8 mouse cellular contexts compared by ENCODE assay signal in the genomic region with DNA sequence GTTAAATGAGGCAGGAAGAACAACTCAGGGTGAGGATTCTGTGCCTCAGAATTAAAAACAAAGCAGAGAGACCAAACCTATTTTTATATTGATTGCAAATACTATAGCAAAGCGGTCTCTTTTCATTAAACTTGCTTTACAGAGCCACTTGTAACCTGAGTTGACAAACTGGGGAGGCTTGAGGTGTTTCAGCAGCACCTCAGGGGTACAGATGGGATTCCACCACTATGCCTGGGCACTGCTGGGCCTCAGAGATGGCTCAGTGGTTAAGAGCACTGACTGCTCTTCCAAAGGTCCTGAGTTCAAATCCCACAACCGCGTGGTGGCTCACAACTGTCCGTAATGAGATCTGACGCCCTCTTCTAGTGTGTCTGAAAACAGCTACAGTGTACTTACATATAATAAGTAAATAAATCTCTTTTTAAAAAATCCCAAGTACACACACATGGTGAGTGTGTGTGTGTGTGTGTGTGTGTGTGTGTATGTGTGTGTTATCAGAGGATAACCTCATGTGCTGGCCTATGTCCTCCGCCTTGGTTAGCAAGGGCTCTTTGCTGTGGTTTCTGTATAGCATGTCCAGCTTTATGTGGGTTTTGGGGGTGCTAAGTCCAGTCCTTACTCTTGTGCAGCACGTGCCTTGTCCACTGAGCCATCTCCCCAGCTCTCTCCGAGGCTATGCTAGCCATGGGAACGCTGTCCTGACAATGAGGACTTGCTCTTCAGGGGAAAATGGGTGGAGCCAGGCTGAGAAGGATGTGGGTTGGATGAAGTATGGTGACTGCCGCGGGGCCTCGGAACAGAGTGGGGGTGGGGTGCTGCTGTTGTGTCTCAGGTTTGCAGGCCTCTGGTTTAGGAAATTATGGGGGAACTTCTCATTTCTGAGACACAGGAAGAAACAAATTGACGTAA. TPM values are rescaled to one million over a fixed set of nuclear protein-coding genes. Genes with fewer than 3 reads are reported as not detected.
A peak's percentile ranks its signal among the peaks of the same experiment; 100 is the strongest.
DNase-seq lines count a peak whose midpoint lies in the region; ATAC-seq and TF ChIP-seq lines count a peak whose summit lies in the region.

No protein-coding gene starts in this region.

- H3K79me2 ChIP-seq in liver, adult 2 months (ENCODE audit: control insufficient read depth, insufficient read depth, low read length): no peaks in the 10 kb centered on the region

- no peak overlapping the region; the same call in 1 of the 2 replicates for H3K4me2 ChIP-seq in hindbrain, embryonic 11.5 days (replicated peaks; ENCODE audit: low read depth, low read length)
- H3K4me2 ChIP-seq in midbrain, embryonic 16.5 days (ENCODE audit: low read length): no peak overlapping the region

- ATAC-seq in erythroid progenitor cell, adult 5-6 weeks (replicated peaks; ENCODE audit: low FRiP score, poor library complexity, severe bottlenecking): peak; percentile 54; the same call in 1 of the 2 replicates
- ATAC-seq in hindbrain, embryonic 11.5 days (ENCODE audit: low FRiP score): peak; percentile 91
- ATAC-seq in midbrain, embryonic 16.5 days: peak; percentile 72

- no peaks in the 10 kb centered on the region for H3K9me3 ChIP-seq in hindbrain, embryonic 11.5 days (ENCODE audit: control insufficient read depth, low read length)
- H3K9me3 ChIP-seq in midbrain, embryonic 16.5 days (replicated peaks; ENCODE audit: control insufficient read depth, low read length, poor library complexity, severe bottlenecking): no peaks in the 10 kb centered on the region

- H3K4me1 ChIP-seq in hindbrain, embryonic 11.5 days (replicated peaks; ENCODE audit: control insufficient read depth, insufficient read depth, low read length): peaks cover 16% of the 10 kb centered on the region
- peaks cover 4% of the 10 kb centered on the region; the same call in 1 of the 2 replicates for H3K4me1 ChIP-seq in liver, adult 2 months (ENCODE audit: control insufficient read depth, insufficient read depth, low read length)
- H3K4me1 ChIP-seq in midbrain, embryonic 16.5 days (ENCODE audit: control insufficient read depth, insufficient read depth, low read length): peaks cover 19% of the 10 kb centered on the region

- no peak for TF ChIP-seq POLR2A in liver, adult 2 months (IDR thresholded peaks at IDR 0.05; ENCODE audit: extremely low read depth, insufficient read depth, low read length)

- H3K36me3 ChIP-seq in hindbrain, embryonic 11.5 days (ENCODE audit: control insufficient read depth, insufficient read depth, low read length): no peaks in the 10 kb centered on the region
- H3K36me3 ChIP-seq in liver, adult 2 months (ENCODE audit: control insufficient read depth, insufficient read depth, low read length): no peaks in the 10 kb centered on the region
- H3K36me3 ChIP-seq in midbrain, embryonic 16.5 days (ENCODE audit: control insufficient read depth, insufficient read depth, low read length): no peaks in the 10 kb centered on the region

- H3K4me3 ChIP-seq in hindbrain, embryonic 11.5 days (ENCODE audit: low read depth, low read length): no peak overlapping the region
- H3K4me3 ChIP-seq in liver, adult 2 months (ENCODE audit: insufficient read depth, low read depth, low read length): no peak overlapping the region
- no peak overlapping the region for H3K4me3 ChIP-seq in midbrain, embryonic 16.5 days (ENCODE audit: low read depth, low read length)

- TF ChIP-seq CTCF in liver, adult 2 months (IDR thresholded peaks at IDR 0.05; ENCODE audit: low read depth, low read length): no peak

- 25% methylated on average over 13 of the region's 13 CpGs for WGBS in hindbrain, embryonic 11.5 days
- 49% methylated on average over 13 of the region's 13 CpGs for WGBS in liver, adult 2 months
- WGBS in midbrain, embryonic 16.5 days: 28% methylated on average over 13 of the region's 13 CpGs

- H3K9ac ChIP-seq in hindbrain, embryonic 11.5 days (ENCODE audit: low read depth, low read length): no peak overlapping the region
- H3K9ac ChIP-seq in liver, adult 2 months (ENCODE audit: low read depth, low read length): no peak overlapping the region
- peak overlapping the region; percentile 36; the same call in 1 of the 2 replicates for H3K9ac ChIP-seq in midbrain, embryonic 16.5 days (ENCODE audit: low read depth, low read length)

- H3K27ac ChIP-seq in hindbrain, embryonic 11.5 days (ENCODE audit: low read depth, low read length): peak overlapping the region; percentile 54; the same call in 1 of the 2 replicates
- peak overlapping the region; percentile 61 for H3K27ac ChIP-seq in liver, adult 2 months (replicated peaks; ENCODE audit: insufficient read depth, low read depth, low read length)
- no peak overlapping the region for H3K27ac ChIP-seq in midbrain, embryonic 16.5 days (ENCODE audit: low read length)

- no peaks in the 10 kb centered on the region for H3K27me3 ChIP-seq in hindbrain, embryonic 11.5 days (ENCODE audit: control insufficient read depth, insufficient read depth, low read length)
- no peaks in the 10 kb centered on the region for H3K27me3 ChIP-seq in liver, adult 2 months (ENCODE audit: control insufficient read depth, insufficient read depth, low read length)
- no peaks in the 10 kb centered on the region for H3K27me3 ChIP-seq in midbrain, embryonic 16.5 days (ENCODE audit: control insufficient read depth, insufficient read depth, low read depth, low read length)

- DNase-seq in urinary bladder, postnatal 14 days (ENCODE audit: low spot score): peak; percentile 26
- DNase-seq in urinary bladder, postnatal 36 days (ENCODE audit: low spot score in 2 of 2): no peak
- DNase-seq in hindbrain, embryonic 11.5 days (ENCODE audit: low spot score): peak; percentile 77
- no peak for DNase-seq in liver, adult 2 months (ENCODE audit: extremely low read depth, low read depth, low spot score)
- peak; percentile 85 for DNase-seq in yolk sac, embryonic 10.5 days (ENCODE audit: low spot score)
- no peak for DNase-seq in right cerebral cortex, postnatal 36 days (ENCODE audit: low spot score in 2 of 2)

RNA-seq across cellular contexts. Expression of gene Cox7a2l, which starts 9.7 kb away (rescaled TPM):
- 75.3 and 83.0 TPM in 2 replicates for total RNA-seq in erythroid progenitor cell, adult 5-6 weeks (2015; ENCODE audit: low replicate concordance)
- 38.7 and 77.8 TPM in 2 replicates for total RNA-seq in erythroid progenitor cell, adult 5-6 weeks (2017; ENCODE audit: low replicate concordance)
- polyA plus RNA-seq in hindbrain, embryonic 11.5 days (2014; fragmentation: Nextera tagmentation; extraction: Ambion mirVana): 165 and 179 TPM in 2 replicates
- 184 and 203 TPM in 2 replicates for total RNA-seq in liver, adult 2 months (2014; rRNA removed)
- 88.8 and 114 TPM in 2 replicates for polyA plus RNA-seq in liver, adult 2 months (2012; rRNA removed)
- polyA plus RNA-seq in midbrain, embryonic 16.5 days (2015; fragmentation: Nextera tagmentation; extraction: Ambion mirVana): 179 and 191 TPM in 2 replicates

Comparison
In these comparisons a context has a peak if more than half of its experiments do, and no peak if none do; other contexts are left out.
1. DNase-seq: peak in urinary bladder, postnatal 14 days (single experiment), hindbrain, embryonic 11.5 days (single experiment) and yolk sac, embryonic 10.5 days (single experiment); none in urinary bladder, postnatal 36 days (0 of 2), liver, adult 2 months (single experiment) and right cerebral cortex, postnatal 36 days (0 of 2).
2. Peak in every context shown above with its lines, with median percentiles within 50 percentile points of each other: ATAC-seq.